Mouse (Mus musculus): ENCODE results near the gene Ski.
"Not testable (repeated sequence)": the region's sequence is repeated elsewhere in the genome, so short reads cannot be mapped to it uniquely, and the experiment has no call there.

The Ski gene

GRCm38 (mm10) chr4:155222552-155222840 is at the start of gene Ski:
Ski (minus strand) TSS chr4:155222592.
- no peak for DNase-seq

- peak; percentile 82 for DNase-seq
Measured at GRCm38 (mm10) chr4:155268382-155268781, 46.0 kb upstream of the Ski start.

- DNase-seq = no peak
Measured at GRCm38 (mm10) chr4:155267639-155268175, 45.3 kb upstream of the Ski start.

- DNase-seq = no peak
Measured at GRCm38 (mm10) chr4:155267047-155267543, 44.7 kb upstream of the Ski start.

- no peak for DNase-seq
Measured at GRCm38 (mm10) chr4:155264521-155265321, 42.3 kb upstream of the Ski start.

- no peak for DNase-seq
Measured at GRCm38 (mm10) chr4:155252253-155252652, 29.9 kb upstream of the Ski start.

- no peak for DNase-seq
Measured at GRCm38 (mm10) chr4:155251147-155251546, 28.8 kb upstream of the Ski start.

GRCm38 (mm10) chr4:155250361-155251117 is 28.1 kb upstream of the Ski start:
- DNase-seq = peak; percentile 49

- DNase-seq = peak; percentile 89
Measured at GRCm38 (mm10) chr4:155249648-155250351, 27.4 kb upstream of the Ski start, which contains the start of gene Faap20. Faap20 (plus strand) TSS chr4:155249802.

- DNase-seq = peak; percentile 94
Measured at GRCm38 (mm10) chr4:155249257-155249647, 26.9 kb upstream of the Ski start.

- DNase-seq = not testable (repeated sequence)
Measured at GRCm38 (mm10) chr4:155248054-155248453, 25.7 kb upstream of the Ski start.

- DNase-seq = no peak
Measured at GRCm38 (mm10) chr4:155246691-155247105, 24.3 kb upstream of the Ski start.

GRCm38 (mm10) chr4:155245770-155246492 is 23.5 kb upstream of the Ski start:
- no peak for DNase-seq

GRCm38 (mm10) chr4:155243233-155243632 is 20.8 kb upstream of the Ski start:
- no peak for DNase-seq

GRCm38 (mm10) chr4:155242292-155242691 is 19.9 kb upstream of the Ski start:
- no peak for DNase-seq

- no peak for DNase-seq
Measured at GRCm38 (mm10) chr4:155241789-155242188, 19.4 kb upstream of the Ski start.

- no peak for DNase-seq
Measured at GRCm38 (mm10) chr4:155239494-155239893, 17.1 kb upstream of the Ski start.

GRCm38 (mm10) chr4:155238276-155238675 is 15.9 kb upstream of the Ski start:
- no peak for DNase-seq

- no peak for DNase-seq
Measured at GRCm38 (mm10) chr4:155236737-155237385, 14.5 kb upstream of the Ski start.

GRCm38 (mm10) chr4:155235311-155236119 is 13.1 kb upstream of the Ski start:
- DNase-seq = peak; percentile 69

All from thymus, postnatal 4 days (tissue).